Mouse (Mus musculus) ES-Bruce4 (cell line): Measurements from ENCODE around the gene Terf2. TPM values are rescaled to one million over a fixed set of nuclear protein-coding genes. Genes with fewer than 3 reads are reported as not detected.
A peak's percentile ranks its signal among the peaks of the same experiment; 100 is the strongest.

Experiments used
- H3K27ac ChIP-seq: 2 replicates; pipeline ENCODE4 v1.5.1; 2012; ENCODE audit warnings: low read length, inconsistent platforms; ENCODE audit not compliant: insufficient read depth
- H3K27me3 ChIP-seq: 2 replicates; pipeline ENCODE4 v1.6.1; 2012; ENCODE audit warnings: mild to moderate bottlenecking, low read length, inconsistent platforms; ENCODE audit not compliant: control insufficient read depth, poor library complexity, insufficient read depth, severe bottlenecking
- H3K36me3 ChIP-seq: 2 replicates; pipeline ENCODE4 v1.6.1; 2012; ENCODE audit warnings: inconsistent platforms, mild to moderate bottlenecking, low read length, moderate library complexity; ENCODE audit not compliant: control insufficient read depth, poor library complexity, insufficient read depth, severe bottlenecking
- H3K4me1 ChIP-seq: one replicate; pipeline ENCODE4 v1.8.1; 2011; ENCODE audit warnings: low read length; ENCODE audit not compliant: control insufficient read depth, insufficient read depth
- H3K4me3 ChIP-seq: 2 replicates; pipeline ENCODE4 v1.5.1; 2011; ENCODE audit warnings: low read depth, mild to moderate bottlenecking, low read length
- H3K9ac ChIP-seq: 2 replicates; pipeline ENCODE4 v1.6.1; 2012; ENCODE audit warnings: low read depth, mild to moderate bottlenecking, inconsistent platforms; ENCODE audit not compliant: poor library complexity, severe bottlenecking
- H3K9me3 ChIP-seq: replicated peaks from 2 replicates; pipeline ENCODE4 v1.6.1; 2012; ENCODE audit warnings: mild to moderate bottlenecking, low read length, inconsistent platforms; ENCODE audit not compliant: control insufficient read depth, poor library complexity, insufficient read depth, severe bottlenecking
- CTCF ChIP-seq: IDR thresholded peaks from one replicate; pipeline ENCODE4 v1.8.1; 2011; ENCODE audit warnings: low read depth, low read length
- EP300 ChIP-seq: IDR thresholded peaks from 2 replicates; pipeline ENCODE4 v1.6.1; 2011; ENCODE audit warnings: low read depth, low read length; ENCODE audit not compliant: insufficient read depth
- POLR2A ChIP-seq: IDR thresholded peaks from one replicate; pipeline ENCODE4 v1.8.1; 2011; ENCODE audit warnings: low read length; ENCODE audit not compliant: insufficient read depth
- polyA plus RNA-seq: library from polyadenylated mRNA; stranded (reverse); fragments of >200 nt; gene quantifications from 2 replicates; pipeline ENCODE4 v1.2.4, GENCODE M21; 2011; ENCODE audit warnings: low read depth; ENCODE audit not compliant: missing spikeins, insufficient read depth, insufficient read length

Gene Terf2
- polyA plus RNA-seq, 1 experiment, result 48.6 TPM

DNA sequence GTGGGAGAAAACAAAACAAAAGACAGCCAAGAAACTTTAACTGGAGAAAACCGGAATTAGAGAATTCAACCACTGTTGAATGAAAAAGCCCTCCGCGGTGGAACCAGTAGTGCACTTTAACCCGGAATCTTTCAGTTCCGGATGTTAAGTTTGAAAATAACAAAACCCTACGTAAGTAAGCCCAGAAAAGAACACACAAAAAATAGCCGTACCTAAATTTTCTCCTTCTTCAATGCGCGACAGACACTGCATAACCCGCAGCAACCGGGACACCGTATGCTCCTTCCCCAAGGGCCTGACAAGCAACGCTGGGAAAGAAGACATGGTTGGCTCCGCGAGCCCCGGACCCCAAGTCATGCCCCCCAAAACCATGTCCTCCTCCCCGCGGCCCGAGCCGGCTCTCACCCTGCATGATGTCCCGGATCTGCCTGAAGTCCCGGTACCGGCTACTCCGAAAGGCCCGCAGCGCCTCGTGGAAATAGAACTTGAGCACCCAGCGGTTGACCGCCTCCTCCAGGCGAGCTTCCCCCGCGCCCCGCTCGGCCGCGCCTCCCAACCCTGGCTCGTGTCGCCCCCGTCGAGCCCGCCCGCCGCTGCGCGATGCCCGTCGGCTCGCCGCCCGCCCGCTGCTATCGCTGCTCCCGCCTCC is 506 bp downstream of the Terf2 start:
- peak overlapping the region; percentile 70 for H3K27ac ChIP-seq
- peaks cover 28% of the 10 kb centered on the region for H3K36me3 ChIP-seq
- H3K9ac ChIP-seq, result peak overlapping the region; percentile 99
- no peaks in the 10 kb centered on the region for H3K27me3 ChIP-seq
- no peaks in the 10 kb centered on the region for H3K4me1 ChIP-seq
- no peak for TF ChIP-seq CTCF
- TF ChIP-seq EP300, result no peak
- no peak for TF ChIP-seq POLR2A
- peak overlapping the region; percentile 96 for H3K4me3 ChIP-seq
- no peaks in the 10 kb centered on the region for H3K9me3 ChIP-seq

DNA sequence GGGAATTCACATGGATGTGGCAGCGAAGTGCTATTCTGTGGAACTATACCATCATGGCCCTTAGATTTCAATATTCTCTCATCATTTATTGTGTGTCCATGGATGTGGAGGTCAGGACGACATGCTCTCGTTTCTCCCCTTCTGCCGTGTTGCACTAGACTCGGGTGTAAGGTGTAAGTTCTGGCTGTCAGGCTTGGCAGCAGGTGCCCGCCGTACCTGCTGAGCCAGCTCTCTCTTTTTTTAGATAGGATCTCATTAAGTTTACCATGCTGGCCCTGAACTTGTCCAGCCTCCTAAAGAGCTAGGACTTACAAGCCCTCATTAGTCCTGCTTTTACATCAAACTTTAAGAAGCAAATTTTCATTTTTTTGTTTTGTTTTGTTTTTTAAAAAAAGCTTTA is 5.8 kb downstream of the Terf2 start:
- no peak for TF ChIP-seq EP300
- TF ChIP-seq POLR2A, result no peak
- TF ChIP-seq CTCF, result no peak
- peaks cover 40% of the 10 kb centered on the region for H3K36me3 ChIP-seq
- no peaks in the 10 kb centered on the region for H3K9me3 ChIP-seq
- H3K27me3 ChIP-seq, result no peaks in the 10 kb centered on the region
- no peak overlapping the region for H3K4me3 ChIP-seq
- H3K4me1 ChIP-seq, result no peaks in the 10 kb centered on the region
- H3K9ac ChIP-seq, result no peak overlapping the region
- H3K27ac ChIP-seq, result no peak overlapping the region

DNA sequence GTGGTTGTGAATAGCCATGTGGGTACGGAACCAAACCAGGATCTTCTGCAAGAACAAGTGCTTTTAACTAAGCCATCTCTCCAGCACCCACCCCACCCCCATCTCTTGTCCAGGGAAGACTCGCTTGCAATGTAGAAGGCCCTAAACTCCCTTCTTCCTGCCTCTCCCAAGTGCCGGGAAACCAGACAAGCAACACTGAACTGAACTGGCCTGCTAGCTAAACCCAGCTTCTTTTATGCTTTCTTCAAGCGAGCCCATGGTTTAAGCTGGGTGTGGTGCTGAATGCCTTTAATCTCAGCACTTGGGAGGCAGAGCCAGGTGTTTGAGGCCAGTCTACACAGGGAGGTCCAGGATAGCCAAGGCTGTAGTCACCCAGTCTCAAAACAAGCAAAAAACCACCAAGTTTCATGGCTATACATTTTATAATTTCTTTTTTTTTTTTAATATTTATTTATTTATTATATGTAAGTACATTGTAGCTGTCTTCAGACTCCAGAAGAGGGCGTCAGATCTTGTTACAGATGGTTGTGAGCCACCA is 7.8 kb downstream of the Terf2 start:
- Histone ChIP-seq H3K27ac (no peak overlapping the region), H3K36me3 (peaks cover 32% of the 10 kb centered on the region), H3K4me3 (no peak overlapping the region), H3K27me3 (no peaks in the 10 kb centered on the region), H3K4me1 (no peaks in the 10 kb centered on the region), H3K9ac (no peak overlapping the region), H3K9me3 (no peaks in the 10 kb centered on the region)
- TF ChIP-seq CTCF (no peak), EP300 (no peak)

DNA sequence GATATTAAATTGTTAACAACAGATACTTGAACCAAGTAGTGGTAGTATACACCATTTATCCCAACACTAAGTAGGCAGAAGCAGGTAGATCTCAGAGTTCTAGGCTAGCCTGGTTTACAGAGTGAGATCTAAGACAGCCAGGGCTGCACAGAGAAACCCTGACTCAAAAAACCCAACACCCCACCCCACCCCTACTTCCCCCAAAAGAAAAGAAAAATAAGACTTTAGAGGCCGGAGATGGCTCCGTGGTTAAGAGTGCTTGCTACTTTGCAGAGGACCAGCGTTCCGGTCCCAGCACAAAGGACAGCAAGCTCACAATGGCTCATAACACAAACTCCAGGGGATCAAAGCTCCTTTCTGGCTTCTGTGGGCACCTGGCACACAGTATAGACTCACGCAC is 10.3 kb downstream of the Terf2 start:
- no peak overlapping the region for H3K4me3 ChIP-seq
- TF ChIP-seq EP300, result no peak
- no peak for TF ChIP-seq POLR2A
- TF ChIP-seq CTCF, result no peak
- no peak overlapping the region for H3K27ac ChIP-seq
- no peaks in the 10 kb centered on the region for H3K9me3 ChIP-seq
- peaks cover 35% of the 10 kb centered on the region for H3K36me3 ChIP-seq
- H3K9ac ChIP-seq, result no peak overlapping the region
- no peaks in the 10 kb centered on the region for H3K27me3 ChIP-seq
- no peaks in the 10 kb centered on the region for H3K4me1 ChIP-seq

DNA sequence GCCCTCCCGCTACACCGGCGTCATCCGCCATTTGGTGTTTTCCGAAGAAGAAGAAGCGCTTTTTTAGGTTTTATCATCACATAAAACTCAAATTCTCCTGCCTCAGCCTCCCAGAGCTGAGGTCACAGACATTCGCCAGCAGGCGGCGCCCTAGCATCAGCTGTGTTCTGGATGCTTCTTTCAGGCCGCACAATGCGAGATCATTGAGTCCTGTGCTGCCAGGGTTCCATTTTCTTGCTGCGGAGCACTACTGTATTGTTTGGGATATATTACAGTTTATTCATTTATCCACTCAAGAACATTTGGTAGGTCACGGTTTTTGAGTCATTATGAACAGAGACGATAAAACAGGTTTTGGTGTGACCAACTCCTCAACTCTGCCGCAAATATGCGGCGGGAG is 11.0 kb downstream of the Terf2 start:
- H3K4me3 ChIP-seq, result no peak overlapping the region
- H3K4me1 ChIP-seq, result no peaks in the 10 kb centered on the region
- H3K27me3 ChIP-seq, result no peaks in the 10 kb centered on the region
- no peak overlapping the region for H3K9ac ChIP-seq
- TF ChIP-seq POLR2A (no peak), CTCF (peak; percentile 90)
- peaks cover 33% of the 10 kb centered on the region for H3K36me3 ChIP-seq
- no peaks in the 10 kb centered on the region for H3K9me3 ChIP-seq
- no peak overlapping the region for H3K27ac ChIP-seq

DNA sequence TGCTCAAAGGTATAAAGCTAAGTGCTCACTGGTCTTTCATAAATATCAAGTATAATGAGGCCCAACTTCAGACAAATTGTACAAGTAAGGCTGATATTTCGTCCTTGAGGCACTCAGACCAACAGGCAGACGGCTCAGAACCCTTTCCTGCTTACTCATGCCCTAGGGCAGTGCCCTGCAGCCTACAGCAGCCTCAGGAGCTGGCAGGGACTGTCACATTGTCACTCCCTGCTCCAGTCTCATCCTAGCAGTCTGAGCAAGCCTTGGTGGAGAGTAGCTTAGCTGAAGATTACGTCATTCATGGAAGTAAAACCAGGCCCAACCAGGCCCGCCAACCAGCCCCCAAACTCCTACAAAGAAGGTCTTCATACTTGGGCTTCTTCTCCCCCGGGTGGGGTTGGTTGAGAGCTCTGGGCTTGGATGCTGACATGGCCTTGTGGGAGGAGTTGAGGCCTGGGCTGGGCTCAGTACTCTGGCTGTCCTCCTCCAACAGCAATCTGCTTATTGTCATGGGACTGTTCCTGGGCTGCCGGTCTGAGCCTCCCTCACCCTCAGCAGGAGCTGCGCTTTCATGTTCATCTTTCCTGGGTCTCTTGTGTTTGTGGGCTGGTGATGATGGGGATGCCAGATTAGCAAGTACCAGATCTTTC is 20.0 kb downstream of the Terf2 start:
- Histone ChIP-seq H3K9me3 (no peaks in the 10 kb centered on the region), H3K4me3 (no peak overlapping the region), H3K36me3 (peaks cover 44% of the 10 kb centered on the region), H3K27ac (no peak overlapping the region), H3K27me3 (no peaks in the 10 kb centered on the region), H3K9ac (no peak overlapping the region), H3K4me1 (no peaks in the 10 kb centered on the region)
- no peak for TF ChIP-seq CTCF
- no peak for TF ChIP-seq POLR2A
- no peak for TF ChIP-seq EP300
